Mouse (Mus musculus) small intestine, adult 2 months (tissue): Measurements from ENCODE around the gene Dab2ip.

Experiments
- CTCF ChIP-seq: fragments of 200-500 bp; IDR thresholded peaks from 2 replicates; pipeline ENCODE4 v1.5.1; 2012; ENCODE audit warnings: low read depth, mild to moderate bottlenecking, control low read depth, inconsistent platforms, low read length, moderate library complexity, mixed read lengths; ENCODE audit not compliant: insufficient replicate concordance, insufficient read length; ENCODE audit errors: extremely low read depth
- POLR2A ChIP-seq: fragments of 200-500 bp; IDR thresholded peaks from 2 replicates; pipeline ENCODE4 v1.6.1; 2012; ENCODE audit warnings: low read depth, mild to moderate bottlenecking, control low read depth, inconsistent platforms, low read length, moderate library complexity

DNA sequence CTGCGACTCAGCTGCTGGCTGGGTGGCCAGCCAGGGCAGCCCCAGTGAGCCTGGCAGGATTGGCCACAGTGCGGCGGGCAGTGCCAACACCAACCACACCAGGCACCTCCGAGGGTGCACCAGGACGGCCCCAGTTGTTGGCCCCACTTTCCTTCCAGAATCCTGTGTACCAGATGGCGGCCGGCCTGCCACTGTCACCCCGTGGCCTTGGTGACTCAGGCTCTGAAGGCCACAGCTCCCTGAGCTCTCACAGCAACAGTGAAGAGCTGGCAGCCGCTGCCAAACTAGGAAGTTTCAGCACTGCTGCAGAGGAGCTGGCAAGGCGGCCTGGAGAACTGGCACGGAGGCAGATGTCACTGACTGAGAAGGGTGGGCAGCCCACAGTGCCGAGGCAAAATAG, 162.0 kb downstream of the Dab2ip start:
- TF ChIP-seq CTCF, result no peak
- TF ChIP-seq POLR2A, result no peak
